Comparison of ENCODE assay signal across 11 mouse cellular contexts in the genomic region with DNA sequence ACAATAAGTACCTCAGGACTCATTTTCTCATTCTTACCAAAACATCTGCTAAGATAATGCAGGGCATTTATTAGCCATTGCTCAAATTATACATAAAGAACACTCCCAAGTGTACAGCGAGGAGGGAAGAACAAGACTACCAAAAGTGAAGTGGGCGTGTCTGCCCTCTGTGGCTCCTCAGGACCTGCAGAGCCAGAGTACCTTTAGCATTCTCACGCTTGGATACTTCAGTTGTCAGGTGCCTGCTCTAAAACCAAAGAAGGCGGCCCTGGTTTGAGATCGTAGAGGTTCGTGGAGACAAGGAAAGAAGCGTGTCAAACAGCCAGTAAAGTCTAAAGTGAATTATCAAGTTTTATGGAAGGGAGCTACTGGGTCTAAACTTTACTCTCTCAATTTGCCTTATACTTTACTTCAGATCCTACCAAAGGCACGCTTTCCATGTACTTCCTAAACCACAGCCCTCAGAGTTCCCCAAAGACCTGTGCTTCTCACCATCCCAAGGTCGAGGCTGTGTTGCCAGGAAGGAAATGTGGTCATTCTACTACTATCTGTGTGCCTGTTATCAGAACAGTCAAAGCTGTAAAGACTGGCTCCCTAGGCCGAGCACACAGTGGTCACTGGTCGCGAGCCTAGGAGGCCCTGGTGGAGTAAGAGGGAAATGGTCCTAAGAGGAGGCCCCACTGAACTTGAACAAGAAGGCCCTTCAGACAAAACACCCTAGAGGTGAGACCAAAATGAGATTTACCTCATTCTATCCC. TPM values are rescaled to one million over a fixed set of nuclear protein-coding genes. Genes with fewer than 3 reads are reported as not detected.
DNase-seq lines count a peak whose midpoint lies in the region; ATAC-seq and TF ChIP-seq lines count a peak whose summit lies in the region.
"Had no signal": no experiment of that assay in that cellular context is flagged by ENCODE, and none has a peak within 500 bp of the region (broad histone marks: within the 10 kb centered on the region; RNA-seq: fewer than 3 reads in every experiment).

No protein-coding gene starts in this region.

- H3K4me1 ChIP-seq in lung, embryonic 14.5 days (ENCODE audit: insufficient read depth), result peaks cover 14% of the 10 kb centered on the region
- H3K4me1 ChIP-seq in limb, embryonic 10.5 days, result peaks cover 49% of the 10 kb centered on the region
- H3K4me1 ChIP-seq in stomach, embryonic 14.5 days (ENCODE audit: control insufficient read depth, insufficient read depth, low read length), result peaks cover 30% of the 10 kb centered on the region

- ATAC-seq in lung, embryonic 14.5 days (ENCODE audit: insufficient read depth), result peak; percentile 25; the same call in 1 of the 2 replicates
- ATAC-seq in stomach, embryonic 14.5 days (ENCODE audit: insufficient number of reproducible peaks, insufficient read depth, low FRiP score, low read depth), result peak; percentile 44; the same call in 1 of the 2 replicates
- ATAC-seq: forebrain, embryonic 13.5 days had no signal

- DNase-seq in gastrocnemius, adult 2 months, result no peak
- DNase-seq in gastrocnemius, postnatal 25 days, result no peak
- DNase-seq in lung, embryonic 14.5 days, result no peak
- no peak for DNase-seq in lung, postnatal 4 days
- no peak for DNase-seq in limb, embryonic 10.5 days (ENCODE audit: low spot score)
- no peak for DNase-seq in embryo, embryonic 11 days
- DNase-seq in testis, postnatal 14 days (ENCODE audit: low spot score), result no peak
- DNase-seq: thymus, postnatal 25 days had no signal

- H3K9me3 ChIP-seq in lung, embryonic 14.5 days (ENCODE audit: low read depth, low read length), result no peaks in the 10 kb centered on the region
- no peaks in the 10 kb centered on the region for H3K9me3 ChIP-seq in limb, embryonic 10.5 days (replicated peaks)
- no peaks in the 10 kb centered on the region for H3K9me3 ChIP-seq in stomach, embryonic 14.5 days (ENCODE audit: control insufficient read depth, low read depth, low read length)
- H3K9me3 ChIP-seq: forebrain, embryonic 13.5 days had no signal

- H3K9ac ChIP-seq in lung, embryonic 14.5 days, result no peak overlapping the region
- H3K9ac ChIP-seq in stomach, embryonic 14.5 days (replicated peaks; ENCODE audit: low read depth, low read length), result no peak overlapping the region
- H3K9ac ChIP-seq: forebrain, embryonic 13.5 days had no signal

- peak overlapping the region; percentile 88 for H3K27ac ChIP-seq in gastrocnemius, adult 2 months
- no peak overlapping the region; the same call in 1 of the 2 replicates for H3K27ac ChIP-seq in lung, embryonic 14.5 days (ENCODE audit: low read depth)
- peak overlapping the region; percentile 30; the same call in 1 of the 2 replicates for H3K27ac ChIP-seq in limb, embryonic 10.5 days
- H3K27ac ChIP-seq in stomach, embryonic 14.5 days (ENCODE audit: low read length), result peak overlapping the region; percentile 52; the same call in 1 of the 2 replicates
- H3K27ac ChIP-seq: forebrain, embryonic 13.5 days; left cerebral cortex, adult 2 months had no signal

- 69% methylated on average over 12 of the region's 12 CpGs for WGBS in lung, embryonic 14.5 days
- WGBS in limb, embryonic 10.5 days, result 79% methylated on average over 12 of the region's 12 CpGs
- 74% methylated on average over 12 of the region's 12 CpGs for WGBS in stomach, embryonic 14.5 days

- no peak overlapping the region for H3K4me3 ChIP-seq in gastrocnemius, adult 2 months
- no peak overlapping the region for H3K4me3 ChIP-seq in lung, embryonic 14.5 days (ENCODE audit: low read depth, low read length)
- no peak overlapping the region for H3K4me3 ChIP-seq in limb, embryonic 10.5 days
- H3K4me3 ChIP-seq in stomach, embryonic 14.5 days (ENCODE audit: low read depth, low read length), result no peak overlapping the region
- H3K4me3 ChIP-seq: forebrain, embryonic 13.5 days; left cerebral cortex, adult 2 months had no signal

- H3K4me2 ChIP-seq in lung, embryonic 14.5 days, result no peak overlapping the region
- H3K4me2 ChIP-seq in stomach, embryonic 14.5 days (replicated peaks; ENCODE audit: low read depth, low read length), result no peak overlapping the region
- H3K4me2 ChIP-seq: forebrain, embryonic 13.5 days had no signal

- no peak for TF ChIP-seq CTCF in gastrocnemius, adult 2 months (IDR thresholded peaks at IDR 0.05)
- 0 out of 2 replicates have a peak, but pooled peaks have one; percentile 14 for TF ChIP-seq CTCF in lung, embryonic 14.5 days (IDR thresholded peaks at IDR 0.05; ENCODE audit: low read depth)

- H3K36me3 ChIP-seq in lung, embryonic 14.5 days (ENCODE audit: insufficient read depth), result no peaks in the 10 kb centered on the region
- H3K36me3 ChIP-seq in limb, embryonic 10.5 days, result no peaks in the 10 kb centered on the region
- no peaks in the 10 kb centered on the region for H3K36me3 ChIP-seq in stomach, embryonic 14.5 days (ENCODE audit: control insufficient read depth, insufficient read depth, low read length)

- intact Hi-C loops in gastrocnemius, adult 2 months (cut with DNase I), result no loop called here

- no peaks in the 10 kb centered on the region for H3K27me3 ChIP-seq in lung, embryonic 14.5 days (ENCODE audit: insufficient read depth, low read length)
- H3K27me3 ChIP-seq in limb, embryonic 10.5 days (ENCODE audit: low read depth, poor library complexity, severe bottlenecking), result no peaks in the 10 kb centered on the region
- H3K27me3 ChIP-seq in stomach, embryonic 14.5 days (ENCODE audit: control insufficient read depth, insufficient read depth, low read length), result no peaks in the 10 kb centered on the region
- H3K27me3 ChIP-seq: forebrain, embryonic 13.5 days had no signal

RNA-seq across cellular contexts. Expression of a gene that starts 39.4 kb away (rescaled TPM):
- total RNA-seq in gastrocnemius, adult 2 months (2021), result 10 to 100 TPM; 54.4 to 55.9 TPM
- total RNA-seq in gastrocnemius, postnatal 25 days (2021), result 10 to 100 TPM; 48.2 to 58.2 TPM
- 23.2 and 23.5 TPM in 2 replicates for polyA plus RNA-seq in lung, embryonic 14.5 days (2014; fragmentation: Nextera tagmentation; extraction: Ambion mirVana)
- polyA plus RNA-seq in limb, embryonic 10.5 days (2016; fragmentation: Nextera tagmentation; extraction: Ambion mirVana), result 39.1 and 43.8 TPM in 2 replicates
- polyA plus RNA-seq in stomach, embryonic 14.5 days (2014; fragmentation: Nextera tagmentation; extraction: Ambion mirVana), result 34.6 and 38.2 TPM in 2 replicates
